Mouse (Mus musculus) intestine, embryonic 14.5 days (tissue): Measurements from ENCODE around the gene Cd72. TPM values are rescaled to one million over a fixed set of nuclear protein-coding genes. Genes with fewer than 3 reads are reported as not detected.
"Not testable (repeated sequence)": the region's sequence is repeated elsewhere in the genome, so short reads cannot be mapped to it uniquely, and the experiment has no call there.

Source experiments
- ATAC-seq: fragments of 200-750 bp; cut with Nextera tagmentation; replicated peaks from 2 replicates; pipeline ENCODE4 v1.8.0; 2017; ENCODE audit warnings: low read depth, moderate number of reproducible peaks, moderate TSS enrichment, moderate library complexity; ENCODE audit not compliant: low FRiP score, low TSS enrichment
- DNase-seq: peaks from one replicate; pipeline ENCODE4 v3.0.0-alpha.2; 2018; ENCODE audit warnings: low spot score
- H3K27ac ChIP-seq: fragments of 300-500 bp; sonication (generic); 2 replicates; pipeline ENCODE4 v1.5.1; 2014; ENCODE audit warnings: low read depth, mild to moderate bottlenecking, control low read depth
- H3K27me3 ChIP-seq: fragments of 300-500 bp; sonication (generic); replicated peaks from 2 replicates; pipeline ENCODE4 v1.6.1; 2014; ENCODE audit warnings: low read length, control low read depth; ENCODE audit not compliant: control insufficient read depth, insufficient read depth
- H3K36me3 ChIP-seq: fragments of 300-500 bp; sonication (generic); 2 replicates; pipeline ENCODE4 v1.6.1; 2014; ENCODE audit warnings: low read length, control low read depth; ENCODE audit not compliant: control insufficient read depth, insufficient read depth
- H3K4me1 ChIP-seq: fragments of 300-500 bp; sonication (generic); replicated peaks from 2 replicates; pipeline ENCODE4 v1.6.1; 2014; ENCODE audit warnings: low read length, control low read depth, mixed read lengths; ENCODE audit not compliant: control insufficient read depth, insufficient read depth
- H3K4me2 ChIP-seq: fragments of 300-500 bp; sonication (generic); 2 replicates; pipeline ENCODE4 v1.6.1; 2014; ENCODE audit warnings: low read length
- H3K4me3 ChIP-seq: fragments of 300-500 bp; sonication (generic); 2 replicates; pipeline ENCODE4 v1.5.1; 2014; ENCODE audit warnings: low read depth, low read length, control low read depth, mixed read lengths
- H3K9ac ChIP-seq: fragments of 300-500 bp; sonication (generic); 2 replicates; pipeline ENCODE4 v1.6.1; 2014; ENCODE audit warnings: mild to moderate bottlenecking, low read length
- H3K9me3 ChIP-seq: fragments of 300-500 bp; sonication (generic); 2 replicates; pipeline ENCODE4 v1.6.1; 2016; ENCODE audit warnings: low read length, control low read depth; ENCODE audit not compliant: control insufficient read depth
- WGBS: fragments of 180-500 bp; shearing (Covaris S2); extraction: QIAGEN DNeasy Blood & Tissue Kit; methylation state at CpG from one replicate; pipeline ENCODE4 v1.1.7; 2014; 5-methylcytosine and 5-hydroxymethylcytosine counted together
- polyA plus RNA-seq: library from polyadenylated mRNA; unstranded; fragments of >200 nt; fragmentation: Nextera tagmentation; extraction: Ambion mirVana; gene quantifications from 2 replicates; pipeline ENCODE4 v1.2.1, GENCODE M21; 2014

The Cd72 gene
- polyA plus RNA-seq, 1 experiment from 2014 or later, result 4.8 TPM

DNA sequence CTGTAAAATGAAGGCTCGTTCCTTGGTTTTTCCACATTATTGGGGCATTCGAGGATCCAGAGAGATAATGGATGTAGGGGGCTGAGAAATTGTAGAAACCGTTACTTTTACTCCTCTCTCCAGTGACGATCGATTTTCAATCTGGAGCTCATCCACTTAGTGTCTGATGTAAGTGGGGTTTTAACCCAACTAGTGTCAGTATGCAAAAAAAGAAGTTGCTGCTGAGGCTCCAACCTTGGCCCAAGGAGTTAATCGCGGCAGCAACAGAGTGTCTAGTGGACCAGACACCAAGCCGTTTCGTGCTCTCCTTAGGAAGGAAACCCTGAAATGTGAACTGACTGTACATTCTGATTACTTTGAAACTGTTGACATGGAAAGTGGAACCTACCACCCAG lies 39.4 kb upstream of the Cd72 start:
- DNase-seq, result peak; percentile 65
- WGBS, result 2% methylated on average over 9 of the region's 9 CpGs

DNA sequence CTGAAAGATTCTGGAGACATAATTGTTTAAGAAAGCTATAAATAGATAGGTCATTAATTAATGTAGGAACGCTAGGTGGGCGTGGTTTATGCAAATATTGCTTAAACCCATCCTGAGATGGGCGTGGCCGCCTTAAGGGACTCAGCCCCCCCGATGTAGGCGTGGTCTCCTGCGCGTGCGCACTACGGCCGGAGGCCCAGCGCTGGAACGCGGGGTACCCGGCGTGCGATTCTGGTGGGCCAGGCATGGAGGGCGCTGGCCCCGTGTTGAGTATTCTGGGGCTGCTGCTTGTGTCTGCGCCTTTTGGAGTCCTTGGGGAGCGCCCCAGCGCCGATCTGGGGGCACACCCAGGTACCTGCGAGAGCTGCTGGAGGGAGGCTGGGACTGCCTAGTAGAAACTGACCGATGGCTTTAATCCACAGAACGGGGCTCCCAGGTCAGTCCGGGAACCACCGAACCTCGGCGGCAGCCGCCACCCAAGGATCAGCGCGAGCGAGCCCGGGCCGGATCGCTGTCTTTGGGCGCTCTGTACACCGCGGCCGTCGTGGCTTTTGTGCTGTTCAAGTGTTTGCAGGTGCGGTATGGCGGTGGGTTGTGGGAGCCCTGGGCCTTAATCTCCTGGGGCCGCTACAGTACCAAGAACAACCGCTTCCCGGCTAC lies 38.9 kb upstream of the Cd72 start:
- Histone ChIP-seq H3K9me3 (no peaks in the 10 kb centered on the region), H3K27me3 (no peaks in the 10 kb centered on the region), H3K4me3 (peak overlapping the region; percentile 65), H3K36me3 (peaks cover 18% of the 10 kb centered on the region), H3K9ac (peak overlapping the region; percentile 62), H3K4me2 (peak overlapping the region; percentile 61), H3K4me1 (peaks cover 21% of the 10 kb centered on the region), H3K27ac (peak overlapping the region; percentile 87)
- peak; percentile 87 for ATAC-seq
- peak; percentile 99 for DNase-seq
- WGBS, result under 1% methylated on average over 47 of the region's 47 CpGs

More for the DNA sequence above, 39.4 kb upstream of the Cd72 start:
- peak overlapping the region; percentile 87 for H3K27ac ChIP-seq
- H3K9ac ChIP-seq, result peak overlapping the region; percentile 62
- peaks cover 26% of the 10 kb centered on the region for H3K4me1 ChIP-seq
- H3K4me3 ChIP-seq, result peak overlapping the region; percentile 65
- peak overlapping the region; percentile 61 for H3K4me2 ChIP-seq
- no peaks in the 10 kb centered on the region for H3K9me3 ChIP-seq
- H3K36me3 ChIP-seq, result peaks cover 18% of the 10 kb centered on the region
- ATAC-seq, result no peak
- no peaks in the 10 kb centered on the region for H3K27me3 ChIP-seq

DNA sequence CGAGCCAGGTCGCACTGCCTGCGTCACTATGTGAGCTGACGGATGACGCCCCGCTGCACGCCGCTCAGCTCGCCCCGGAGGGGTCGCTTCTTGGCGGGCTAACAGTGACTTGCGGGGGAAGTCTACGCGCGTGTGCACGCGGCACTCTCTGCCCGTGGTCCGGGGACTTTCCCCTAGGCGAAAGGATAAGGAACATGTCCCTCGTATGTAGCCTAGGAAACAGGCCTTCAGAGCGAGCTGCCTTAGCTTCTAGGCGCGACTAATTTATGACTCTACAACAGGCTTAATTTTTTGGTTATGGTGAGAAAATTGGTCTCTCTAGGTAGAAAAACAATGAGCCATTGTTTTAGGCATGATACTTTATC lies 38.4 kb upstream of the Cd72 start, which contains the start of gene Ccdc107:
Gene Ccdc107, plus strand, starts transcription at position 80 of the 365 bp plus-strand sequence.
- Histone ChIP-seq H3K4me1 (peaks cover 16% of the 10 kb centered on the region), H3K27ac (peak within 1 kb of the TSS; percentile 87), H3K4me3 (peak within 1 kb of the TSS; percentile 65), H3K4me2 (peak within 1 kb of the TSS; percentile 61), H3K9me3 (no peaks in the 10 kb centered on the region), H3K27me3 (no peaks in the 10 kb centered on the region), H3K36me3 (peaks cover 18% of the 10 kb centered on the region), H3K9ac (peak within 1 kb of the TSS; percentile 62)
- DNase-seq (peak; percentile 89), ATAC-seq (peak; percentile 97)
- WGBS, result 3% methylated on average over 25 of the region's 25 CpGs

DNA sequence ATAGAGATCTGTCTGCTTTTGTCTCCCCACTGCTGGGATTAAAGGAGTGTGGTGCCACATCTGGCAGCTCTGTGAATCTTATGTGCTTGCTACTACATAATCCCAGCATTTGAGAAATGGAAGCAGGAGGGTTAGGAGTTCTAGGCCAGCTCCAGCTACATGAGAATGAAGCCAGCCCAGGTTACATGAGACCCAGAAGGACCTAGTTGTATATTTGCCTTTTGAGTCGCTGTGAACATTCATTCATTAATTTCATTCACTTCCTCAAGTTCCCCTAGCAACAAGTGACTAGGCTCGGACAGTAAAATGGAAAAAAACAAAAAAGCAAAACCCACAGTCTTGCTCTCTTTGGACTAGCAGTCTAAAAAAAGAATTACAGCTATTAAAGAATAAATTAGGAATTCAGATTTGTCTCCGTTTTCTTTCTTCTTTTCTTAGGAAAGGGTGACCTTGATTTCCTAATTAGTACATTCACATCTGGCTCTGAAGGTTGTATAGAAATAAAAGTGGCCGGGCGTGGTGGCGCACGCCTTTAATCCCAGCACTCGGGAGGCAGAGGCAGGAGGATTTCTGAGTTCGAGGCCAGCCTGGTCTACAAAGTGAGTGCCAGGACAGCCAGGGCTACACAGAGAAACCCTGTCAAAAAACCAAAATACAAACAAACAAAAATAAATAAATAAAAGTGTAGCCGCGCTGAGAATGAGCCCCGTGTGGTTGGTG lies 37.8 kb upstream of the Cd72 start:
- H3K27me3 ChIP-seq, result no peaks in the 10 kb centered on the region
- no peak for ATAC-seq
- H3K4me3 ChIP-seq, result peak overlapping the region; percentile 65
- DNase-seq, result no peak
- 40% methylated on average over 12 of the region's 12 CpGs for WGBS
- H3K4me1 ChIP-seq, result peaks cover 12% of the 10 kb centered on the region
- peaks cover 15% of the 10 kb centered on the region for H3K36me3 ChIP-seq
- H3K9ac ChIP-seq, result no peak overlapping the region
- H3K9me3 ChIP-seq, result no peaks in the 10 kb centered on the region
- peak overlapping the region; percentile 87 for H3K27ac ChIP-seq
- peak overlapping the region; percentile 36 for H3K4me2 ChIP-seq

DNA sequence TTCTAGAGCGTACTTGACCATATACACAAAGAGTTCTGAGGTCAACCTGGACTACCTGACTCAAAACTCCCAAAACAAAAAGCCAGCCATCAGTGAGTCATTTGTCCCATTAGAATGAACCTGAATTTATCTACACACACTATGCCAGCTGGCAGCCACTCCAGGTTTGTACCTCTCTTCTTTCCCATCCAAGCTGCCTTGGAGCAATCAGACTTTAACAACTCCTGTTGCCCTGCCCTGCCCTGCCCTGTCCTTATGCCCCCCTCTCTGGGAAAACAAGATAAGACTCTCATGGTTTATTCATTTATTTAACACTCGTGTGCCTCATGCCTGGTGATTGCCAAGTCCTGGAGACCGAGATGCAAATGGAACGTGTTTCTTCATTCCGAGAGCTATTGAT lies 36.4 kb upstream of the Cd72 start:
- DNase-seq (no peak), ATAC-seq (no peak)
- Histone ChIP-seq H3K27me3 (no peaks in the 10 kb centered on the region), H3K36me3 (peaks cover under 1% of the 10 kb centered on the region; the same call in 1 of the 2 replicates), H3K9ac (no peak overlapping the region), H3K4me2 (no peak overlapping the region), H3K4me1 (peaks cover 11% of the 10 kb centered on the region; the same call in 1 of the 2 replicates), H3K4me3 (no peak overlapping the region), H3K9me3 (no peaks in the 10 kb centered on the region), H3K27ac (no peak overlapping the region)
- 83% methylated on average over 5 of the region's 5 CpGs for WGBS

DNA sequence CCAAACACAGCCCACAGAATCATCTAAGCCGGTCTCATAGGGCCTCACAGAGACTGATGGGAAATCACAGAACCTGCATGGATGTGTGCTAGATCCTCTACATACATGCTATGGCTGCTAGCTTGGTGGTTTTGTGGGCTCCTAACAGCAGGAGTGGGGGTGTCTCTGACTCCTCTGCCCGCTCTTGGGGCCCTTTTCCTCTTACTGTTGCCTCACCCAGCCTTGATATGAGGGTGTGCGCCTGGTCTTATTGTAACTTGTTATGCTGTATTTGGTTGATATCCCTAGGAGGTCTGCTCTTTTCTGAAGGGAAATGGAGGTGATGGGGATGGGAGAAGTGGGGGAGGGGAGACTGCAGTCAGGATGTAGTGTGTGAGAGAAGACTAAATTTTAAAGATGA lies 35.2 kb upstream of the Cd72 start:
- Histone ChIP-seq H3K27ac (no peak overlapping the region), H3K9ac (no peak overlapping the region), H3K4me1 (peaks cover 6% of the 10 kb centered on the region; the same call in 1 of the 2 replicates)

DNA sequence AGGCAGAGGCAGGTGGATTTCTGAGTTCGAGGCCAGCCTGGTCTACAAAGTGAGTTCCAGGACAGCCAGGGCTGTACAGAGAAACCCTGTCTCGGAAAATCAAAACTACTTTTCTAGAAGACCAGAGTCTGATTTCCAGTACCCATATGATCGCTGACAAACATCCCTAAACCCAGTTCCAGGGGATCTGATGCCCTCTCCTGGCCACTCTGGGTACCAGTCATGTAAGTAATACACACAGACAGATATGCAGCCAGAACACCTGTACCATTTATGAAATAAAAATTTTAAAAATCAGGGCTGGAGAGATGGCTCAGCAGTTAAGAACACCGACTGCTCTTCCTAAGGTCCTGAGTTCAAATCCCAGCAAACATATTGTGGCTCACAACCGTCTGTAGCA lies 31.2 kb upstream of the Cd72 start:
- WGBS, result 83% methylated on average over 5 of the region's 5 CpGs
- H3K36me3 ChIP-seq, H3K27me3 ChIP-seq, ATAC-seq, H3K4me3 ChIP-seq, H3K4me2 ChIP-seq, DNase-seq, H3K27ac ChIP-seq, H3K9me3 ChIP-seq, H3K4me1 ChIP-seq, H3K9ac ChIP-seq: not testable (repeated sequence)

More for the DNA sequence above, 35.2 kb upstream of the Cd72 start:
- Histone ChIP-seq H3K4me3 (no peak overlapping the region), H3K9me3 (no peaks in the 10 kb centered on the region), H3K27me3 (no peaks in the 10 kb centered on the region), H3K4me2 (no peak overlapping the region), H3K36me3 (no peaks in the 10 kb centered on the region)
- WGBS, result 89% methylated on average over 3 of the region's 3 CpGs
- DNase-seq, result no peak
- ATAC-seq, result no peak

DNA sequence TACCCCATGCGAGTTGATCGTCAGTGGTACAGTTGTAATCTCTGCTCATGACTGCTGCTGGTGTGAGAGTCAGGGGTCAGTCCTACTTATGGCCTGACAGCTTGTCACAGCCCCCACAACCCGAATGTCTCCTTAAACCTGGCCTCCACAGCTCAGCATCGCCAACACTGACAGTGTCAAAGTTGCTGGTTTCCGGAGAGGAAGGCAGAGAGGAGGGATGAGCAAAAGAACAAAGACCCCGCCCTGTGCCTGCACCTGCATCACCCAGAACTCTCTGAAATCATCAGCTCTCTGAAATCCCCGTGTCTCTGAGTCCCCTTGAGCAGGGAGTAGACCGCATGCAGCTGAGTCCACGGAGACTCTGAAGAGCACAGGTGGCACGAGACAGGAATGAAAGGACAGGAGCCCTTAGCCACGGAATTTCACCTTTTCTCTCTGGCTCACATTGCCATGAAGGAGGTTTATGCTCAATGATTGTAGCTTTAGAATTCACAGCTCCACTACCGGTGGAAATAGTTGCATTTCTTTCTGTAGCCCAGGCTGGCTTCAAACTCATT lies 29.2 kb upstream of the Cd72 start, which contains the start of gene Sit1:
Gene Sit1, minus strand, starts transcription at position 200 of the 557 bp plus-strand sequence.
- no peak for ATAC-seq
- Histone ChIP-seq H3K4me3 (no peak within 1 kb of the TSS), H3K4me1 (no peaks in the 10 kb centered on the region; the same call in 1 of the 2 replicates), H3K36me3 (no peaks in the 10 kb centered on the region), H3K4me2 (no peak within 1 kb of the TSS), H3K27ac (no peak within 1 kb of the TSS), H3K27me3 (no peaks in the 10 kb centered on the region), H3K9me3 (no peaks in the 10 kb centered on the region), H3K9ac (no peak within 1 kb of the TSS)
- WGBS, result 58% methylated on average over 12 of the region's 12 CpGs
- DNase-seq, result no peak
